Mouse (Mus musculus) myocyte (in vitro differentiated cells): Measurements from ENCODE around the gene Chga. TPM values are rescaled to one million over a fixed set of nuclear protein-coding genes. Genes with fewer than 3 reads are reported as not detected.
A peak's percentile ranks its signal among the peaks of the same experiment; 100 is the strongest.

Experiments used
- H3K27me3 ChIP-seq: one replicate; pipeline ENCODE4 v1.6.1; 2011; ENCODE audit not compliant: control insufficient read depth, insufficient read depth, insufficient read length
- H3K36me3 ChIP-seq: one replicate; pipeline ENCODE4 v1.6.1; 2011; ENCODE audit not compliant: control insufficient read depth, insufficient read depth
- H3K4me2 ChIP-seq: one replicate; pipeline ENCODE4 v1.6.1; 2011; ENCODE audit warnings: low read depth, control low read depth
- H3K4me3 ChIP-seq: one replicate; pipeline ENCODE4 v1.5.1; 2011; ENCODE audit warnings: mild to moderate bottlenecking, control low read depth, moderate library complexity
- H3K79me2 ChIP-seq: one replicate; pipeline ENCODE4 v1.6.1; 2011; ENCODE audit not compliant: control insufficient read depth, insufficient read depth
- H3ac ChIP-seq: one replicate; pipeline ENCODE4 v1.6.1; 2011; ENCODE audit not compliant: control insufficient read depth, insufficient read length
- CEBPB ChIP-seq: IDR thresholded peaks from 2 replicates; pipeline ENCODE4 v1.6.1; 2011; ENCODE audit warnings: mild to moderate bottlenecking, moderate library complexity; ENCODE audit not compliant: poor library complexity, insufficient read depth, severe bottlenecking
- E2F4 ChIP-seq: IDR thresholded peaks from one replicate; pipeline ENCODE4 v1.6.1; 2011; ENCODE audit warnings: mild to moderate bottlenecking, control low read depth, moderate library complexity; ENCODE audit not compliant: insufficient read depth
- MAX ChIP-seq: IDR thresholded peaks from one replicate; pipeline ENCODE4 v1.6.1; 2011; ENCODE audit warnings: low read depth, mild to moderate bottlenecking, control low read depth
- MYOD1 ChIP-seq, 3 experiments: IDR thresholded peaks; one replicate each; pipeline ENCODE4 v1.6.1; 2011; ENCODE audit warnings: control low read depth in 2 of 3, low read depth in 2 of 3, mild to moderate bottlenecking in 2 of 3, moderate library complexity in 1 of 3; ENCODE audit not compliant: insufficient read length in 2 of 3, control insufficient read depth in 1 of 3
- MYOG ChIP-seq, 3 experiments: IDR thresholded peaks; one replicate each; pipeline ENCODE4 v1.6.1; 2011; ENCODE audit warnings: control low read depth in 2 of 3, low read depth in 2 of 3, mild to moderate bottlenecking in 2 of 3; ENCODE audit not compliant: insufficient read length in 2 of 3, control insufficient read depth in 1 of 3, insufficient read depth in 1 of 3
- POLR2A ChIP-seq: IDR thresholded peaks from one replicate; pipeline ENCODE4 v1.6.1; 2011; ENCODE audit warnings: low read depth, mild to moderate bottlenecking, control low read depth, moderate library complexity; ENCODE audit not compliant: insufficient read length
- POLR2AphosphoS2 ChIP-seq: IDR thresholded peaks from one replicate; pipeline ENCODE4 v1.6.1; 2011; ENCODE audit warnings: low read depth, control low read depth; ENCODE audit not compliant: insufficient read length
- REST ChIP-seq: IDR thresholded peaks from one replicate; pipeline ENCODE4 v1.6.1; 2011; ENCODE audit warnings: mild to moderate bottlenecking, control low read depth, moderate library complexity; ENCODE audit not compliant: insufficient read depth, insufficient read length
- SRF ChIP-seq: IDR thresholded peaks from one replicate; pipeline ENCODE4 v1.6.1; 2011; ENCODE audit warnings: low read depth; ENCODE audit not compliant: control insufficient read depth, insufficient read length
- TCF12 ChIP-seq: IDR thresholded peaks from one replicate; pipeline ENCODE4 v1.6.1; 2011; ENCODE audit warnings: mild to moderate bottlenecking, control low read depth; ENCODE audit not compliant: poor library complexity, insufficient read depth, severe bottlenecking
- TCF3 ChIP-seq: IDR thresholded peaks from one replicate; pipeline ENCODE4 v1.6.1; 2011; ENCODE audit warnings: low read depth, control low read depth; ENCODE audit not compliant: insufficient read length
- USF1 ChIP-seq: IDR thresholded peaks from one replicate; pipeline ENCODE4 v1.6.1; 2011; ENCODE audit warnings: low read depth, mild to moderate bottlenecking, control low read depth, moderate library complexity
- polyA plus RNA-seq: library from polyadenylated mRNA; unstranded; fragments of >200 nt; fragmentation: generic; extraction: Trizol; gene quantifications from one replicate; pipeline ENCODE4 v1.2.1, GENCODE M21; 2012; ENCODE audit warnings: missing spikeins

Chga gene
- polyA plus RNA-seq, 1 experiment: not detected

GRCm38 (mm10) chr12:102541168-102541567 is 13.6 kb upstream of the Chga start:
- peaks cover 7% of the 10 kb centered on the region for H3K27me3 ChIP-seq
- no peak overlapping the region for H3ac ChIP-seq
- no peak overlapping the region for H3K4me2 ChIP-seq
- no peaks in the 10 kb centered on the region for H3K79me2 ChIP-seq
- H3K4me3 ChIP-seq: no peak overlapping the region
- H3K36me3 ChIP-seq: no peaks in the 10 kb centered on the region
- no peak for TF ChIP-seq MAX
- no peak for TF ChIP-seq MYOG (IDR thresholded peaks at IDR 0.05; ENCODE audit: control insufficient read depth in 1 of 3, insufficient read depth in 1 of 3, insufficient read length in 2 of 3, low read depth in 2 of 3)
- TF ChIP-seq CEBPB: no peak
- TF ChIP-seq USF1: no peak
- no peak for TF ChIP-seq TCF12
- no peak for TF ChIP-seq REST
- no peak for TF ChIP-seq POLR2A
- TF ChIP-seq E2F4: no peak
- no peak for TF ChIP-seq TCF3
- no peak for TF ChIP-seq POLR2AphosphoS2
- no peak for TF ChIP-seq MYOD1 (IDR thresholded peaks at IDR 0.05; ENCODE audit: control insufficient read depth in 1 of 3, insufficient read length in 2 of 3, low read depth in 2 of 3)
- TF ChIP-seq SRF: no peak

GRCm38 (mm10) chr12:102545122-102545521 is 9.6 kb upstream of the Chga start:
- Histone ChIP-seq H3K36me3 (no peaks in the 10 kb centered on the region), H3K79me2 (no peaks in the 10 kb centered on the region), H3K27me3 (no peaks in the 10 kb centered on the region), H3K4me2 (no peak overlapping the region), H3ac (no peak overlapping the region), H3K4me3 (no peak overlapping the region)
- TF ChIP-seq USF1: no peak
- TF ChIP-seq POLR2AphosphoS2: no peak
- TF ChIP-seq TCF12: no peak
- no peak for TF ChIP-seq SRF

- TF ChIP-seq REST: peak; percentile 93
- TF ChIP-seq CEBPB: no peak
- peaks cover 9% of the 10 kb centered on the region for H3K27me3 ChIP-seq
Observed at GRCm38 (mm10) chr12:102550529-102550928, 4.2 kb upstream of the Chga start.

GRCm38 (mm10) chr12:102551186-102551585 is 3.6 kb upstream of the Chga start:
- Histone ChIP-seq H3K4me2 (no peak overlapping the region), H3K36me3 (no peaks in the 10 kb centered on the region), H3ac (no peak overlapping the region), H3K79me2 (no peaks in the 10 kb centered on the region), H3K4me3 (no peak overlapping the region), H3K27me3 (peaks cover 9% of the 10 kb centered on the region)
- TF ChIP-seq MYOG (IDR thresholded peaks at IDR 0.05; ENCODE audit: control insufficient read depth in 1 of 3, insufficient read depth in 1 of 3, insufficient read length in 2 of 3, low read depth in 2 of 3): no peak
- TF ChIP-seq POLR2AphosphoS2: no peak
- TF ChIP-seq SRF: no peak
- no peak for TF ChIP-seq REST
- no peak for TF ChIP-seq TCF3
- no peak for TF ChIP-seq E2F4
- no peak for TF ChIP-seq MYOD1 (IDR thresholded peaks at IDR 0.05; ENCODE audit: control insufficient read depth in 1 of 3, insufficient read length in 2 of 3, low read depth in 2 of 3)
- no peak for TF ChIP-seq CEBPB
- no peak for TF ChIP-seq POLR2A
- TF ChIP-seq USF1: no peak
- no peak for TF ChIP-seq MAX
- no peak for TF ChIP-seq TCF12

More at GRCm38 (mm10) chr12:102550529-102550928, 4.2 kb upstream of the Chga start:
- Histone ChIP-seq H3K4me2 (no peak overlapping the region), H3K79me2 (no peaks in the 10 kb centered on the region), H3K36me3 (no peaks in the 10 kb centered on the region), H3ac (no peak overlapping the region), H3K4me3 (no peak overlapping the region)

- H3K4me2 ChIP-seq: no peak overlapping the region
Observed at GRCm38 (mm10) chr12:102552001-102552400, 2.8 kb upstream of the Chga start.

More at GRCm38 (mm10) chr12:102552001-102552400, 2.8 kb upstream of the Chga start:
- Histone ChIP-seq H3K4me3 (no peak overlapping the region), H3K36me3 (no peaks in the 10 kb centered on the region), H3K79me2 (no peaks in the 10 kb centered on the region), H3ac (no peak overlapping the region), H3K27me3 (peaks cover 9% of the 10 kb centered on the region)
- TF ChIP-seq TCF3 (no peak), USF1 (no peak), E2F4 (no peak), MYOG (IDR thresholded peaks at IDR 0.05; ENCODE audit: control insufficient read depth in 1 of 3, insufficient read depth in 1 of 3, insufficient read length in 2 of 3, low read depth in 2 of 3) (no peak), TCF12 (no peak), CEBPB (no peak), SRF (no peak), REST (no peak), POLR2AphosphoS2 (no peak), MYOD1 (IDR thresholded peaks at IDR 0.05; ENCODE audit: control insufficient read depth in 1 of 3, insufficient read length in 2 of 3, low read depth in 2 of 3) (no peak), MAX (no peak), POLR2A (no peak)
